Mouse (Mus musculus) heart, adult 2 months (tissue): ENCODE data around the gene Msx2. TPM values are rescaled to one million over a fixed set of nuclear protein-coding genes. Genes with fewer than 3 reads are reported as not detected.

Experiments
- DNase-seq, 2 experiments: peaks; one replicate each; pipeline ENCODE4 v3.0.0; 2021
- H3K27ac ChIP-seq: fragments of 200-600 bp; 2 replicates; pipeline ENCODE4 v1.8.1; 2022
- H3K27me3 ChIP-seq: fragments of 200-500 bp; 2 replicates; pipeline ENCODE4 v1.6.1; 2012; ENCODE audit warnings: mild to moderate bottlenecking, low read length, inconsistent platforms, mixed read lengths; ENCODE audit not compliant: control insufficient read depth, insufficient read depth
- H3K36me3 ChIP-seq: fragments of 200-500 bp; 2 replicates; pipeline ENCODE4 v1.6.1; 2012; ENCODE audit warnings: low read length, inconsistent platforms; ENCODE audit not compliant: control insufficient read depth, insufficient read depth
- H3K4me1 ChIP-seq: fragments of 200-500 bp; 2 replicates; pipeline ENCODE4 v1.6.1; 2011; ENCODE audit warnings: low read length; ENCODE audit not compliant: control insufficient read depth, insufficient read depth
- H3K4me3 ChIP-seq: fragments of 200-600 bp; 2 replicates; pipeline ENCODE4 v1.8.1; 2022
- H3K79me2 ChIP-seq: fragments of 200-500 bp; replicated peaks from 2 replicates; pipeline ENCODE4 v1.6.1; 2012; ENCODE audit warnings: mild to moderate bottlenecking, inconsistent platforms, low read length, moderate library complexity, mixed read lengths; ENCODE audit not compliant: control insufficient read depth, insufficient read depth
- H3K9ac ChIP-seq: fragments of 200-500 bp; 2 replicates; pipeline ENCODE4 v1.6.1; 2012; ENCODE audit warnings: low read depth, mild to moderate bottlenecking, control low read depth, inconsistent platforms, low read length, mixed read lengths
- CTCF ChIP-seq: fragments of 200-600 bp; IDR thresholded peaks from 2 replicates; pipeline ENCODE4 v1.8.1; 2022; ENCODE audit warnings: antibody characterized with exemption, mild to moderate bottlenecking, moderate library complexity
- EP300 ChIP-seq: fragments of 200-500 bp; IDR thresholded peaks from 2 replicates; pipeline ENCODE4 v1.6.1; 2011; ENCODE audit warnings: low read depth, low read length, control low read depth; ENCODE audit not compliant: insufficient read depth
- POLR2A ChIP-seq: fragments of 200-500 bp; IDR thresholded peaks from 2 replicates; pipeline ENCODE4 v1.6.1; 2011; ENCODE audit warnings: mild to moderate bottlenecking, low read depth, low read length, control low read depth; ENCODE audit not compliant: insufficient read depth
- WGBS: fragments of 180-500 bp; shearing (Covaris S2); methylation state at CpG from one replicate; pipeline ENCODE4 v1.1.7; 2018; 5-methylcytosine and 5-hydroxymethylcytosine counted together
- intact Hi-C: fragments of 180-260 bp; cut with DNase I; formaldehyde crosslinking; loops from one replicate; pipeline ENCODE4 v1.15.1; 2025
- polyA plus RNA-seq: library from polyadenylated mRNA; depleted of rRNA; stranded (reverse); fragments of >200 nt; gene quantifications from 2 replicates; pipeline ENCODE4 v1.2.3, GENCODE M21; 2012
- total RNA-seq, 2 experiments: library from RNA; stranded (reverse); gene quantifications; 2 replicates each; pipeline ENCODE4 v1.2.3; 2021

Msx2 gene
- total and polyA plus RNA-seq, 3 experiments: 0.30 to 0.94 (median 0.31) TPM

GRCm38 (mm10) chr13:53473991-53474390 is 1.1 kb upstream of the Msx2 start:
- H3K4me1 ChIP-seq: no peaks in the 10 kb centered on the region
- H3K4me3 ChIP-seq: no peak overlapping the region
- intact Hi-C loops: no loop called here
- H3K9ac ChIP-seq: no peak overlapping the region
- no peak overlapping the region for H3K27ac ChIP-seq
- DNase-seq: no peak
- no peaks in the 10 kb centered on the region for H3K79me2 ChIP-seq
- H3K27me3 ChIP-seq: peaks cover 11% of the 10 kb centered on the region
- 31% methylated on average over 5 of the region's 5 CpGs for WGBS
- no peak for TF ChIP-seq CTCF
- TF ChIP-seq EP300: no peak
- TF ChIP-seq POLR2A: no peak
- no peaks in the 10 kb centered on the region for H3K36me3 ChIP-seq

GRCm38 (mm10) chr13:53473291-53473690 is 417 bp upstream of the Msx2 start:
- WGBS: 37% methylated on average over 4 of the region's 4 CpGs
- peaks cover 11% of the 10 kb centered on the region for H3K27me3 ChIP-seq
- no peak overlapping the region for H3K27ac ChIP-seq
- H3K79me2 ChIP-seq: no peaks in the 10 kb centered on the region
- H3K4me1 ChIP-seq: no peaks in the 10 kb centered on the region
- TF ChIP-seq EP300 (no peak), CTCF (no peak), POLR2A (no peak)
- intact Hi-C loops: no loop called here
- H3K9ac ChIP-seq: no peak overlapping the region
- no peak overlapping the region for H3K4me3 ChIP-seq
- H3K36me3 ChIP-seq: no peaks in the 10 kb centered on the region
- DNase-seq: no peak

GRCm38 (mm10) chr13:53471926-53472613 is 804 bp downstream of the Msx2 start:
- Histone ChIP-seq H3K27me3 (peaks cover 11% of the 10 kb centered on the region), H3K4me3 (peak overlapping the region; percentile 52), H3K79me2 (no peaks in the 10 kb centered on the region), H3K9ac (peak overlapping the region; percentile 74), H3K4me1 (no peaks in the 10 kb centered on the region), H3K27ac (no peak overlapping the region), H3K36me3 (no peaks in the 10 kb centered on the region)
- no peak for DNase-seq
- intact Hi-C loops: no loop called here
- no peak for TF ChIP-seq POLR2A
- TF ChIP-seq CTCF: no peak
- no peak for TF ChIP-seq EP300
- WGBS: 2% methylated on average over 50 of the region's 50 CpGs

- DNase-seq: no peak
- no peak for TF ChIP-seq CTCF
- WGBS: 39% methylated on average over 6 of the region's 6 CpGs
- Histone ChIP-seq H3K9ac (no peak overlapping the region), H3K79me2 (no peaks in the 10 kb centered on the region), H3K4me1 (no peaks in the 10 kb centered on the region), H3K27me3 (peaks cover 9% of the 10 kb centered on the region), H3K4me3 (no peak overlapping the region), H3K27ac (no peak overlapping the region), H3K36me3 (no peaks in the 10 kb centered on the region)
- intact Hi-C loops: no loop called here
Measured at GRCm38 (mm10) chr13:53471411-53471810, 1.5 kb downstream of the Msx2 start.

GRCm38 (mm10) chr13:53470437-53471151 is 2.3 kb downstream of the Msx2 start:
- Histone ChIP-seq H3K79me2 (no peaks in the 10 kb centered on the region), H3K4me1 (no peaks in the 10 kb centered on the region), H3K4me3 (no peak overlapping the region), H3K27ac (no peak overlapping the region), H3K27me3 (peaks cover 4% of the 10 kb centered on the region), H3K9ac (no peak overlapping the region), H3K36me3 (no peaks in the 10 kb centered on the region)
- TF ChIP-seq POLR2A (no peak), CTCF (no peak), EP300 (no peak)
- 39% methylated on average over 9 of the region's 9 CpGs for WGBS
- intact Hi-C loops: no loop called here
- DNase-seq: no peak

GRCm38 (mm10) chr13:53469756-53470155 is 3.1 kb downstream of the Msx2 start:
- Histone ChIP-seq H3K79me2 (no peaks in the 10 kb centered on the region), H3K4me1 (no peaks in the 10 kb centered on the region), H3K9ac (no peak overlapping the region), H3K27ac (no peak overlapping the region), H3K4me3 (no peak overlapping the region), H3K27me3 (peaks cover 6% of the 10 kb centered on the region), H3K36me3 (no peaks in the 10 kb centered on the region)
- 65% methylated on average over 5 of the region's 5 CpGs for WGBS
- intact Hi-C loops: loop anchor here (5.0 kb wide), 1 partner anchor 123 kb away; no protein-coding TSS in a partner anchor
- DNase-seq: no peak
- TF ChIP-seq CTCF: no peak
- TF ChIP-seq EP300: no peak
- no peak for TF ChIP-seq POLR2A
